Mouse (Mus musculus) CH12.LX (cell line): Measurements from ENCODE around the gene Lrrc28. TPM values are rescaled to one million over a fixed set of nuclear protein-coding genes. Genes with fewer than 3 reads are reported as not detected.

ENCODE experiments used
- DNase-seq: peaks from one replicate; pipeline ENCODE4 v3.0.0-alpha.2; 2013; ENCODE audit errors: extremely low read depth
- H3K27ac ChIP-seq: 2 replicates; pipeline ENCODE4 v1.5.1; 2012; ENCODE audit warnings: low read depth, mild to moderate bottlenecking, control low read depth, moderate library complexity; ENCODE audit not compliant: insufficient read depth
- H3K27me3 ChIP-seq: replicated peaks from 2 replicates; pipeline ENCODE3; 2012; ENCODE audit warnings: inconsistent platforms
- H3K36me3 ChIP-seq, 2 experiments: replicated peaks in 1 of 2; 2 replicates each; pipeline versions ENCODE3 to v1.6.1; 2012; ENCODE audit warnings: inconsistent platforms in 1 of 2, low read length in 1 of 2, mild to moderate bottlenecking in 1 of 2, mixed read lengths in 1 of 2, moderate library complexity in 1 of 2; ENCODE audit not compliant: control insufficient read depth in 1 of 2, insufficient read depth in 1 of 2
- H3K4me1 ChIP-seq, 2 experiments: 2 replicates each; pipeline ENCODE4 v1.6.1; 2012; ENCODE audit warnings: inconsistent platforms in 1 of 2, moderate library complexity in 1 of 2; ENCODE audit not compliant: insufficient read depth in 2 of 2, control insufficient read depth in 1 of 2
- H3K4me2 ChIP-seq: 2 replicates; pipeline ENCODE4 v1.6.1; 2012; ENCODE audit warnings: low read depth, mild to moderate bottlenecking, control low read depth; ENCODE audit not compliant: poor library complexity, insufficient read depth, severe bottlenecking
- H3K4me3 ChIP-seq, 3 experiments: fragments of 150-350 bp in 1 of 3; sonication (generic) in 1 of 3; replicated peaks in 1 of 3; 2 replicates each; pipeline versions ENCODE3 to v1.5.1; 2011 to 2012; ENCODE audit warnings: low read depth in 2 of 3, low read length in 2 of 3, mild to moderate bottlenecking in 2 of 3, moderate library complexity in 2 of 3, control low read depth in 1 of 3, improper control_type of control experiment in 1 of 3, inconsistent platforms in 1 of 3, mixed read lengths in 1 of 3; ENCODE audit not compliant: poor library complexity in 1 of 3
- H3K79me2 ChIP-seq: replicated peaks from 2 replicates; pipeline ENCODE4 v1.6.1; 2012; ENCODE audit warnings: mild to moderate bottlenecking, moderate library complexity; ENCODE audit not compliant: control insufficient read depth, poor library complexity, insufficient read depth, severe bottlenecking; ENCODE audit errors: extremely low read depth
- H3K9ac ChIP-seq: 2 replicates; pipeline ENCODE4 v1.6.1; 2012; ENCODE audit warnings: low read depth, mild to moderate bottlenecking, control low read depth, moderate library complexity; ENCODE audit not compliant: insufficient read depth
- H3K9me3 ChIP-seq: replicated peaks from 2 replicates; pipeline ENCODE3; 2012; ENCODE audit warnings: low read length, inconsistent platforms, mixed read lengths
- BHLHE40 ChIP-seq: IDR thresholded peaks from 2 replicates; pipeline ENCODE4 v1.6.1; 2011; ENCODE audit warnings: mild to moderate bottlenecking, low read depth, low read length, improper control_type of control experiment
- CHD1 ChIP-seq: IDR thresholded peaks from 2 replicates; pipeline ENCODE4 v1.6.1; 2012; ENCODE audit warnings: low read depth, low read length, improper control_type of control experiment, inconsistent platforms
- CTCF ChIP-seq, 2 experiments: IDR thresholded peaks in 1 of 2; conservative IDR thresholded peaks in 1 of 2; 2 replicates each; pipeline ENCODE4 v1.5.1; 2011 to 2012; ENCODE audit warnings: low read depth in 2 of 2, low read length in 2 of 2, improper control_type of control experiment in 1 of 2, inconsistent platforms in 1 of 2, mild to moderate bottlenecking in 1 of 2, moderate library complexity in 1 of 2
- ETS1 ChIP-seq: conservative IDR thresholded peaks from 2 replicates; pipeline ENCODE4 v1.6.1; 2012; ENCODE audit warnings: low read depth, mild to moderate bottlenecking, inconsistent platforms, low read length, improper control_type of control experiment, moderate library complexity
- GABPA ChIP-seq: IDR thresholded peaks from 2 replicates; pipeline ENCODE4 v1.6.1; 2012; ENCODE audit warnings: low read depth, low read length, improper control_type of control experiment, inconsistent platforms; ENCODE audit not compliant: insufficient replicate concordance
- HCFC1 ChIP-seq: IDR thresholded peaks from 2 replicates; pipeline ENCODE4 v1.6.1; 2012; ENCODE audit warnings: low read depth, mild to moderate bottlenecking, inconsistent platforms, low read length, improper control_type of control experiment
- JUN ChIP-seq: IDR thresholded peaks from 2 replicates; pipeline ENCODE4 v1.6.1; 2011; ENCODE audit warnings: low read depth, mild to moderate bottlenecking, low read length, improper control_type of control experiment, moderate library complexity; ENCODE audit not compliant: insufficient read depth
- JUND ChIP-seq: conservative IDR thresholded peaks from 2 replicates; pipeline ENCODE4 v1.6.1; 2011; ENCODE audit warnings: low read depth, low read length, improper control_type of control experiment
- KAT2A ChIP-seq: IDR thresholded peaks from 2 replicates; pipeline ENCODE4 v1.6.1; 2012; ENCODE audit warnings: low read length, improper control_type of control experiment, inconsistent platforms; ENCODE audit not compliant: insufficient replicate concordance
- MAFK ChIP-seq: IDR thresholded peaks from 2 replicates; pipeline ENCODE4 v1.6.1; 2011; ENCODE audit warnings: low read length, improper control_type of control experiment; ENCODE audit not compliant: insufficient replicate concordance
- MAX ChIP-seq: IDR thresholded peaks from 2 replicates; pipeline ENCODE4 v1.6.1; 2011; ENCODE audit warnings: low read length, improper control_type of control experiment
- MXI1 ChIP-seq: IDR thresholded peaks from 2 replicates; pipeline ENCODE4 v1.6.1; 2011; ENCODE audit warnings: mild to moderate bottlenecking, low read depth, low read length, improper control_type of control experiment
- MYC ChIP-seq: IDR thresholded peaks from 2 replicates; pipeline ENCODE4 v1.6.1; 2011; ENCODE audit warnings: low read depth, mild to moderate bottlenecking, improper control_type of control experiment, low read length
- NELFE ChIP-seq: IDR thresholded peaks from 2 replicates; pipeline ENCODE4 v1.6.1; 2011; ENCODE audit warnings: low read depth, low read length, improper control_type of control experiment
- PAX5 ChIP-seq: IDR thresholded peaks from 2 replicates; pipeline ENCODE4 v1.6.1; 2012; ENCODE audit warnings: low read length, inconsistent platforms, mixed read lengths
- POLR2A ChIP-seq: IDR thresholded peaks from 2 replicates; pipeline ENCODE4 v1.6.1; 2011; ENCODE audit warnings: low read depth, mild to moderate bottlenecking, improper control_type of control experiment, low read length
- POLR2AphosphoS2 ChIP-seq: IDR thresholded peaks from 2 replicates; pipeline ENCODE4 v1.6.1; 2011; ENCODE audit warnings: low read depth, low read length, improper control_type of control experiment
- RAD21 ChIP-seq: IDR thresholded peaks from 2 replicates; pipeline ENCODE4 v1.6.1; 2011; ENCODE audit warnings: low read depth, mild to moderate bottlenecking, low read length, improper control_type of control experiment, moderate library complexity
- RCOR1 ChIP-seq: conservative IDR thresholded peaks from 2 replicates; pipeline ENCODE4 v1.6.1; 2012; ENCODE audit warnings: low read depth, mild to moderate bottlenecking, inconsistent platforms, low read length, improper control_type of control experiment
- TCF12 ChIP-seq: IDR thresholded peaks from 2 replicates; pipeline ENCODE4 v1.6.1; 2014; ENCODE audit warnings: low read depth, mild to moderate bottlenecking, inconsistent platforms, low read length, improper control_type of control experiment
- UBTF ChIP-seq: IDR thresholded peaks from 2 replicates; pipeline ENCODE4 v1.6.1; 2012; ENCODE audit warnings: low read depth, mild to moderate bottlenecking, inconsistent platforms, low read length, improper control_type of control experiment, moderate library complexity
- USF2 ChIP-seq: conservative IDR thresholded peaks from 2 replicates; pipeline ENCODE4 v1.6.1; 2011; ENCODE audit warnings: low read depth, low read length, improper control_type of control experiment
- ZC3H11A ChIP-seq: IDR thresholded peaks from 2 replicates; pipeline ENCODE4 v1.6.1; 2012; ENCODE audit warnings: low read depth, mild to moderate bottlenecking, inconsistent platforms, low read length, improper control_type of control experiment
- ZKSCAN1 ChIP-seq: IDR thresholded peaks from 2 replicates; pipeline ENCODE4 v1.6.1; 2012; ENCODE audit warnings: low read depth, inconsistent platforms, low read length, improper control_type of control experiment, borderline replicate concordance
- ZMIZ1 ChIP-seq: IDR thresholded peaks from 2 replicates; pipeline ENCODE4 v1.6.1; 2012; ENCODE audit warnings: low read depth, mild to moderate bottlenecking, inconsistent platforms, low read length, improper control_type of control experiment
- dilution Hi-C: fragments of 300-500 bp; cut with MboI; formaldehyde crosslinking; loops from 2 replicates; pipeline ENCODE4 v1.14.3; 2020; ENCODE audit warnings: low sequenced_read_pairs; ENCODE audit not compliant: extremely low pct_unique_long_range_greater_than_20kb, extremely low pct_ligation_motif_present
- in situ Hi-C: fragments of 300-500 bp; cut with MboI; formaldehyde crosslinking; loops from 3 replicates; pipeline ENCODE4 v1.14.3; 2019; ENCODE audit warnings: low sequenced_read_pairs, low pct_ligation_motif_present, low pct_unique_long_range_greater_than_20kb, mixed read lengths
- polyA plus RNA-seq: library from polyadenylated mRNA; unstranded; fragments of >175 nt; gene quantifications from 2 replicates; pipeline ENCODE4 v1.2.1, GENCODE M21; 2012; ENCODE audit warnings: low read depth; ENCODE audit not compliant: insufficient read length
- total RNA-seq, 2 experiments: library from RNA; depleted of rRNA; stranded (reverse); fragments of 300-350 nt in 1 of 2; fragments of >200 nt in 1 of 2; gene quantifications; 2 replicates each; pipeline ENCODE4 v1.2.3; 2012 to 2014

Gene Lrrc28
- total and polyA plus RNA-seq, 3 experiments = 41.6 to 63.5 (median 59.2) TPM

DNA sequence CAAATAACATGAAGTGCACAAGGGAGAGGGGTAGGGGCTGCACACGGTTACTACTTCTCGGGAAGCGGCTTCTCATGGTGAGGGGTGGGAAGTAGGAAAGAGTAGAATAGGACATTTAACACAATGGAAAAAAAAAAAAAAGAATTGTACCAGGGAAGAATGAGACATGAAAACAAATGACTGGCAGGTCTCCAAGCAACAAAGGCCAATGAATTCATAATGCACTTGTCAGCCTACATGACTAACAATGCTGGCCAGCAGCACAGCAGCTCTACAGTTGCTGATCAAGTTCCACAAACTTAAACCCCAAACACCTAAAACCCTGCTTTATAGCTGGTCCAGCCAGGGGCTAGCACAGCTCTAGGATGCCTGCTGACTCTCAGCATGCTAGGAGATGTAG lies 6.1 kb downstream of the Lrrc28 start:
- in situ Hi-C loops (loop anchor here (10.0 to 25.0 kb wide), 3 partner anchors 577 to 1202 kb away; partner anchors contain the start of gene Aldh1a3), dilution Hi-C loops (no loop called here)
- no peaks in the 10 kb centered on the region for H3K27me3 ChIP-seq
- no peaks in the 10 kb centered on the region for H3K79me2 ChIP-seq
- peaks cover 0 to 3% of the 10 kb centered on the region in 2 experiments for H3K36me3 ChIP-seq
- TF ChIP-seq ZC3H11A (no peak), POLR2AphosphoS2 (no peak), ZMIZ1 (no peak), HCFC1 (no peak), UBTF (no peak), JUND (no peak), CTCF (conservative IDR thresholded peaks at IDR 0.05 in 1 of 2, IDR thresholded peaks at IDR 0.05 in 1 of 2; ENCODE audit: low read depth in 2 of 2, low read length in 2 of 2) (no peak), BHLHE40 (no peak), MAFK (no peak), NELFE (no peak), ZKSCAN1 (no peak), PAX5 (no peak), CHD1 (no peak), POLR2A (no peak), KAT2A (no peak), MXI1 (no peak), RAD21 (no peak), RCOR1 (no peak), MYC (no peak), ETS1 (no peak)
- H3K9ac ChIP-seq = no peak overlapping the region
- peaks cover 0 to 11% of the 10 kb centered on the region in 2 experiments; a peak in 2 of 4 replicates for H3K4me1 ChIP-seq
- H3K9me3 ChIP-seq = no peaks in the 10 kb centered on the region
- no peak for DNase-seq
- H3K4me2 ChIP-seq = no peak overlapping the region
- H3K27ac ChIP-seq = no peak overlapping the region
- no peak overlapping the region for H3K4me3 ChIP-seq

DNA sequence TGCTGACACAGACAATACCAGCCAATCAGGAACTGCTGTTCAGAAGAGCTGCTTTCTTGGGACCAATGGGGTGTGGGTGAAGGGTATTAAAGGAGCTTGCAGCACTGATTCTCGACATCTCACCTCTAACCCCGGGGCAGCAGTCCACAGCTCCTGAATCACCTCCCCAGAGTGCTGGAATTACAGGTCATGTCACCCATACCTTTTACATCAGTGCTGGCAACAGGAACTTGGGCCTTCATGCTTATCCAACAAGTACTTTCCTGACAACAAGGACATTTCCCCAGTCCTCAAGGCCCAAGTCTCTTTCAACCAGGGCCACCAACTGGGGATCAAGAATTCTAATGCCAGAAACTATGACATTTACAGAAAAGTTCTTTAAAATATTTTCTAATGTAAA lies 8.9 kb downstream of the Lrrc28 start:
- Histone ChIP-seq H3K4me3 (no peak overlapping the region), H3K27me3 (no peaks in the 10 kb centered on the region), H3K9ac (no peak overlapping the region), H3K9me3 (peaks cover 2% of the 10 kb centered on the region), H3K27ac (no peak overlapping the region), H3K4me2 (no peak overlapping the region), H3K4me1 (no peaks in the 10 kb centered on the region), H3K36me3 (peaks cover 0 to 3% of the 10 kb centered on the region in 2 experiments), H3K79me2 (no peaks in the 10 kb centered on the region)
- TF ChIP-seq GABPA = no peak
- TF ChIP-seq JUN = no peak
- no peak for TF ChIP-seq USF2
- no peak for TF ChIP-seq HCFC1
- TF ChIP-seq KAT2A = no peak
- no peak for TF ChIP-seq TCF12
- TF ChIP-seq MYC = no peak
- TF ChIP-seq ZMIZ1 = no peak
- no peak for TF ChIP-seq MAX
- TF ChIP-seq UBTF = no peak
- dilution Hi-C loops = no loop called here
- in situ Hi-C loops = loop anchor here (10.0 to 25.0 kb wide), 3 partner anchors 574 to 1199 kb away; partner anchors contain the start of gene Aldh1a3
- no peak for DNase-seq
